Mouse (Mus musculus) ES-Bruce4 (cell line): ENCODE measurements around the gene Tmem80.

Experiments
- CTCF ChIP-seq: IDR thresholded peaks from one replicate; pipeline ENCODE4 v1.8.1; 2011; ENCODE audit warnings: low read depth, low read length
- EP300 ChIP-seq: IDR thresholded peaks from 2 replicates; pipeline ENCODE4 v1.6.1; 2011; ENCODE audit warnings: low read depth, low read length; ENCODE audit not compliant: insufficient read depth

- no peak for TF ChIP-seq CTCF
- TF ChIP-seq EP300: no peak
Measured at GRCm38 (mm10) chr7:141367358-141367757, 39.8 kb downstream of the Tmem80 start.
